Mouse (Mus musculus) cerebellum, postnatal 14 days (tissue): Measurements from ENCODE around the gene Tob2.

ENCODE experiments used
- DNase-seq, 2 experiments: peaks; one replicate each; pipeline ENCODE4 v3.0.0; 2021; ENCODE audit warnings: mixed read lengths in 2 of 2

Tob2 gene

GRCm38 (mm10) chr15:81810671-81811598, 47.7 kb downstream of the Tob2 start:
- peak; percentile 99 to 100 for DNase-seq

- DNase-seq = peak; percentile 88 to 92
Measured at GRCm38 (mm10) chr15:81810150-81810549, 48.4 kb downstream of the Tob2 start.

DNA sequence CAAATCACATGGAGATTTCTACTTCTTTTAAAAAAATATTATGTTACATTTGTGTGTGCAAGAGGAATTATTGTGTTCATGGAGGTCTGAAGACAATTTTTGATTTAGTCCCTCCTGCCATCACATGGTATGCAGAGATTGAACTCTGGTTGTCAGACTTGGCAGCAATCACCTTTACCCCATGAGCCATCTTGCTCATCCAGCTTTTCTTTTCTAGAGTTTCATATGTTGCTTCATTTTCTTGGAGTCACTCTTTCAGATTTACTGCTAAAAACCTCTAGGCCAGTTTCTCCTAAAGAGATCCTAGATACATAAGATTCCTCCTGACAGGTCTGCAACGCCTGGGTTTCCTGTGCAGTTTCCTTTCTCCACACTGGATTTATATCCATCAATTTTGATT, 49.0 kb downstream of the Tob2 start:
- no peak for DNase-seq

DNA sequence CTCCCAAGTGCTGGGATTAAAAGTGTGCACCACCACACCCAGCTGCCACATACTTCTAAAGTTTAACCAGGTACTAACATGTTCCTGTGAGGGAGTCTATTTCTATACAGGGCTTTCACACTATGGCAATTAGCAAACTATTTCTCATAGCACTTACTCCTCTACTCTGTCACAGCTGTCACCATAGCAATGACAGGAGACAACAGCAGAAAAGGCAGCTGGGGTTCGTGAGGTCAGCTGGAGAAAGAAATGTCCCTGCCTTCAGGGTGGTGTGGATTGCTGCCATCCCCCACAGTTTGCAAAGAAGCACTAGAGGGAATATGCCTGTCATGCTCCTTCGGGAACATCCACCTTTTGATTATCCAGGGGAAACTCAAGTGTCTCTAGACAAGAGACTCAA, 49.8 kb downstream of the Tob2 start:
- DNase-seq = no peak

DNA sequence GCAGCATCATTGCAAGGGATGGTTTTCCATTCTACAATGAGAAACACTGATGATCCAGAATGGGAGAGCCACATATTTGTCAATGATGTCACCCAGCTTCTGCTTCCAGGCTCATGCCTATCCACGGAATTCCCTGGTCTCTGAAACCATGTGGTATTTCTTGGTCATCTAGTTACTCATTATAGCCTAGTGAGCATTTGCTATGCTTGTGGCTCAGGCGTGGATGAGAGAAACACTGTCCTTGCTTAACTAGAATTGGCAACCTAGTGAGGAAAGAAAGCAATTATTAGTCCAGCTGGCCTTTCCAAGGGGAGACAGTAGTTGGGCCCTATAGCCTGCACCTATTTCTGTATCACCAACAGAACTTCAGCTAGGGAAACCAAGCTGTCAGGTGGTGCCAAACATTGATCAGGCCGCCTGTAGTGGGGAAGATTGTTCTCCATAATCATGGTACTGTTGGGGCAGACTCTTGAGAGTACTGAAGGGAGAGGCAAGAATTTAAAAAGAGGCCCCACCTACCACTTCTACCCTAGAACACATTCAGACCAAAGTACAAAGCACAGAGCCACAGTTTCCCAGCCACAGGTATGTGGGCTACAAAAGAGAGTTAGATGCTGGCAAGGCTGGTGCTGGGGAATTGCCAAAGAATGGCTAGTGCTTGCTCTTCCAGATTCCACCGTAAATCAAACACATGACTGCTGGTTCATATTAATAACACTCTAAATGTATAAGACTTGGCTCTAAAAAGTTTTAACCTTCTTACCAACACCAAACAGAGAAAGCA, 51.8 kb downstream of the Tob2 start:
- peak in 1 of 2 experiments; percentile 22 for DNase-seq

DNA sequence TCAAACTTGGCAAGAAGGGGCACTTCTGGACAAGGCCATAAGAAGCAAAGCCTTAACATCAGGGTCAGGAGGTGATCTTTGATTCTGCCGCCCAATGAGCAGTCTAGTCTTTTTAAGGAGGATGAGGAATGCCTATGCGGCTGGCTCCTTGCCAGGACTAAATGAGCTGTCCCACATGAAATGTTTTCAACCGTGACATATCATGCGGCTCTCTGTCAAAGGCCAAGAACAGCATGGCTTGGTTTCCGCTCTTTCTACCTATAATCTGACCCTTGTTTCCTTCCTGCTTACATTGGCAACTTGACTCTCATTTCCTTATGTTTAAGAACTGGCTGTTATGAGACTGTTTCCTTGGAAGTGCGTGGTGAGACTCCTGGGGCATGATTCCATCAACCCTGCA, 53.0 kb downstream of the Tob2 start:
- DNase-seq = peak; percentile 36 to 57

DNA sequence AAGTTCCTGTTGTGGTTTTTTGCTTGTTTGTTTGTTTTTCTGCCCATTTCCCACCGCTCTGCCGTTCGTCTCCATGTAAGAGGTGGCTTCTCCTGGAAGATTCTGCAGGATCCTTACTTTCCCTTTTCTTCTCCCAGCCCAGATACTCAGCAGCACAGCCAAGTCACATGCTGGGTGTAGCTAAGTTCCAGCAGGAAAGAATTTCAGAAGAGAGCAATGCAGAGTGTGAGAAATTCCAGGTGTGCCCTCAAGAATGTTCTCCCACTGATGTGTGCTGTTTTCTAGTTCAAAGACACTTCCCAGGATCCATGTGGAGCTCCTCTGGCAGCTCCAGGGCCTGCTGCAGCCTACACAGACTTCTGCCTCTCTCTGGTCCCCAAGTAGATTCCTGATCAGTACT, 53.7 kb downstream of the Tob2 start:
- no peak for DNase-seq

GRCm38 (mm10) chr15:81804172-81804571, 54.4 kb downstream of the Tob2 start:
- DNase-seq = no peak

GRCm38 (mm10) chr15:81803425-81803951, 55.1 kb downstream of the Tob2 start:
- no peak for DNase-seq

DNA sequence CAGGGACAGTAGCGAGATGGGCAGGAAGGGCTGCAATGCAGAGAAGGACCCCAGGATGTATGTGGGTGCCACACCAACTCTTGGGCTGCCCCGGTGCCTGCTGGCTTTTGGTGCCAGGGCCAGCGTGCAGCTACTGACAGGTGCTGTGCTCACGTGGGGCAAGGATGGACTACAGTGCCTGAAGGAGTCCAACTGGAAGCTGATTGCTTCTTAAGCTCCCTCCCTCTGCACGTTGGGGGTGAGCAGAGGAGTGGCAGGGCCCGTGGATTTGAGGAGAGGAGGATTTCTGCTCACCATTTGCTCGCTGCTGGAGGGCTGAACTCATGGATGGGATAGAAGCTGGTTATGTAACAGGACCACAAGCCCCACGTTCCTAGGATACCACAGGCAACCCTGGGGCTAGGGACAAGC, 55.6 kb downstream of the Tob2 start:
- DNase-seq = peak in 1 of 2 experiments; percentile 86

DNA sequence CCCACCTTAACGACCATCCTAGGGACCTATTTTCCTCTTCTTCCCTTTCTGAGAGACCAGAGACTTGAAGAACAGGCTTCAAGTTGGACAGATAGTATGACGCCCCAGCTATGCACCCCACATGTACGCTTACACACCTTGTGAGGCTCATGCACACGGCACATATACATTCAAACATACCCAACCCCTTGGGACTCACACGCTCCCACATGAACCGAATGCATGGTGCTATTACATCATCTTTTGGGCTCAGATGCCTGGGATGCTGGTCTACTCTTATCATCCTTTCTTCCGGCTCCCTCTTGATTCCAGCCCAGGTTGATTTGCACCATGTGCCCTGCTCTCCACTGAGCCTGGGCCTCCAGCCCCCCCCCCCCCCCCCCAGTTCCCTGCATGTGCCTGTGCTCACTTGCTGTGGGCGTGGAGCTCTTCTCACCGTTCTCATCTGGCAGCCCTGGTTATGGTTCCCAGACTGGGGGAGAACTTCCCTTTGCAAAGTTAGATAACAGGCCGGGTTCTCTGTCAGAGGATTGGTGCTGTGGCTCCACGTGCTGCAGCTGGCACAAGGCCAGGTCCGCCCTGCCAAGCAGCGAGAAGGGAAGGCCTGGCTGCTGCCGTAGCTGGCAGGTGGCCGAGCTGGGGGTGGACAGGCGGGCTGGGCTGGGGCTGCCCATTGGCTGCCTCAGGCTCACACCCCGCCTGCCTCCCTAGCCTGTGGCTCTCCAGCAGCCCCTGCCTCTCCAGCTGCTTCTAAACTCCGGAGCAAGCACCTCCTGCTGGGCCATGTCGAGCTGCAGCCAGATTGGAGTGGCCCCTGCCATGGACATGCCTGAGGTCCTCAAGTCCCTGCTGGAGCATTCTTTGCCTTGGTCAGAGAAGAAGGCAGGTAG, 56.4 kb downstream of the Tob2 start, which contains the start of gene Tef:
Tef (plus strand) TSS at position 421 of the 890 bp plus-strand sequence.
- DNase-seq = peak; percentile 100

DNA sequence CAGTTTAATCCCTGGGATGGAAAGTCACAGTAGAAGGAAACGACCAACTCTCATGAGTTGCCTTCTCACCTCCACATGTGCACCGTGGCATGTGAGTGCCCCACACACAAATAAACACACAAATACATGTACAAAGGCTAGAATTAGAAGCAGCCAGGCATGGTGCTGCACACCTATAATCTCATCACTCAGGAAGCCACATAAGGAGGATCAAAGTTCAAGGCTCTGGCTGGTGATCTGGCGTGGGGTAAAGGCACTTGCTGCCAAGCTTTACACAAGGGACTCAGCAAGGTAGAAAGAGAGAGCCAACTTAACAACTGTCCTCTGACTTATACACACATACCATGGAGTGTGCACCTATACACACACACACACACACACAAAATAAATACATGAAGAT, 58.2 kb downstream of the Tob2 start:
- DNase-seq = no peak

- DNase-seq = peak; percentile 43 to 68
Measured at GRCm38 (mm10) chr15:81798421-81798820, 60.2 kb downstream of the Tob2 start.
